Mouse (Mus musculus) heart, adult 18-20 months (tissue): ENCODE measurements at regions not wholly inside any gene's neighbourhood (a gene's known extent, or its start where the extent isn't known, plus 50 kb on each side); places are given as distances from the start of the nearest gene placed in this dataset.

Experiments
- DNase-seq, 2 experiments: peaks; one replicate each; pipeline ENCODE4 v3.0.0; 2021 to 2022; ENCODE audit warnings: mixed read lengths in 1 of 2

DNA sequence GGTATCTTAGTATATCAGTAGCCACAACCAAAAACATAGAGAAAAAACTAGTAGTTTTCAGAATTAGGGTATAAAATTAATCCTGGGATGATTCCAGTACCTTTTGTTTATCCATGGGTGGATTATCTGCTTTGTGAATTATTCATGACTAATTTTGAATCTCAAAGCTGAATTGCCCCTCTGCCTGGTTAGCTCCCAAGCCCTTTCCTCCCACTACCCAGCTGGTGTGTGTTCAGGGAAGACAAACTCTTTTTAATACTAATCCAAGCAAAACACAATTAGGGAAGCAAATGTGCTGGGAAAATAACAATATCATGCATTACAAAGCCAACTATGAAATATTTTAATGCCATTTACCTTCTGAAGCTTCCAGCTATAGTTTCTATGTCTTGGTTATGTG is 347.4 kb downstream of the Gm43517 start:
- no peak for DNase-seq

DNA sequence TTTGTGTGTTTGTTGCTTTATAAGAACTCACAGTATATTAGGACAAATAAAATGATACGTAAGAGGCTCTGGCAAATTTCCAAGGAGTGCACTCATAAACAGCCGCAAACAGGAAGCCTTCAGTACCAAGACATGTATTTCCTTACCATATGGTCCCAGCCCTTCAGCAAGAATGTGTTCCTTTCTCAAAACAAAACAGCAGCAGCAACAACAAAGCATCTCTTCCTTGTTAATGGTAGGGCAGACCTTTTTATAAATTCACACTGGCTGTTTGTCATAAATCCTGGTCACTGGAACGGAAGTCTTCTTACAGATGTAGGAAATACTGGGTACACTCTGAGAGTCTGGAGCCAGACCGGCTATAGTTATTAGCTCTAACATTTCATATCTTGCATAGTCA is 352.1 kb downstream of the Gm43517 start:
- no peak for DNase-seq

DNA sequence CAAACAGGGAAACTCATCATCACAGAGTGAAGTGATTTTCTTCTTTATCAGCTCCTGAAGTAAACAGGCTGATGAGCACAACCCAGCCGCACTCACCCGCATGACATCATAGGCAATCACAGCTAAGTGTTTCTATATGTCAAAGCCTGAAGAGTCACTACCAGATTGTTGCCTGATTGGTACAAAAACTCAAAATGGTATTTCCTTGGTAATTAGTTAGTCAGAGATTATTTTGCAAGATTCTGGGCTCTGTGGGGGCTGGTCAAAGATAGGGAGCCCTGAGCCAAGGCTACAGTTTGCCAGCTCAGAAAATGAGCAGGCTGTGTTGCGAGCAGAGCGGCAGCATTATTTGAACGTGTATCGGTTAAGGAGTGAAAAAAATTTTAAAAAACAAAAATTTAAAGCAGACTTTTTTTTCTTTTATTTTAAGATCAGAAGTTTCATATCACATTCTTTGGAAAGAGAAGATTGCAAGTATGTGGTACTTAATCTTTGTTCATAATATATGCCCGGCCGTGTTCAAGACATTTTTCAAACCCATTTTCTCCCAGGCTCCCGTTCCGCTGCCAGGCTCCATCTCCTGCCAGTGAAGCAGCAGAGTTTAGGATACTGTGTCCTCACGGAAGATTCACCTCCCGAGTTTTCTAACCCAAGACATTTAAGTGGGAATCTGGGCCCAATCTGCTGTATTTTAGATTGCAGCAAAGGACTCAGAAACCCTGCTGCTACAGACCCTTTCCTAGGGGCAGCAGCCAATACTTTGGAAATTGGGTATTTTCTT is 355.2 kb downstream of the Gm43517 start:
- no peak for DNase-seq

DNA sequence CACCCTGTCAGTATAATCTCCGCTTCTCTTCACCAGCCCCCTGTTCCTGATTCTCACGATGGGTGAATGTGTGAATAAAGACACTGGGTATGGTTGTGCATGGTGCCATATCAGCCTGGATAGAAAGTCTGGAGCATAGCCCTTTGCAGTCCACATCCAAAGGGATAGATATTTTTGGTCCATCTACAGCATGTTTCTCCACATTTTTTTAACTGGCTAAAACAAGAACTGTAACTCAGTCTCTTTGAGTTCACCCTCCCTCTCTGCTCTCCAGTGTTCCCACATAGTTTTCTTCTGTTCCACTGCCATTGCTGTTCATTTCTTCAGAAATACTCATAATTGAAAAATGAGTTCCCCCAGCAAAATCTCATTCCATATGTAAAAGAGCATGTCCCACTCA is 358.4 kb downstream of the Gm43517 start:
- no peak for DNase-seq

DNA sequence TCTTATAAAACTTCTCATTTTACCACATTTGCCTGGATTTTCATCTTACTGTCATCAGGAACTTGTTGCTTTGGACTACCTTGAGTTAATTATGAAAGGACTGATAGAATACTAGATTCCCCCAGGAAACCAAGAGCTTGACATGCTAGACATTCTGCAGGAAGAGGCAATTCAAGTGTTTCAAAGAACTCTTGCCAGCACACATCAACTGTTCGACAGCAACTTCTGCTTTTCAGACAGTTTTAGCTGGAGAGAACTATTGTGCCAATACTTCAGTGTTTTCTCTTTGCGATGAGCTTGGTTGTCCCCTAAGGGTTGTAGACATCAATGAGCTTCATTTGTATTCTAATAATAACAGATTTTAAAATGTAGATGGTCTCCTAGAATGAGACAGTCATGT is 362.1 kb downstream of the Gm43517 start:
- DNase-seq: no peak

DNA sequence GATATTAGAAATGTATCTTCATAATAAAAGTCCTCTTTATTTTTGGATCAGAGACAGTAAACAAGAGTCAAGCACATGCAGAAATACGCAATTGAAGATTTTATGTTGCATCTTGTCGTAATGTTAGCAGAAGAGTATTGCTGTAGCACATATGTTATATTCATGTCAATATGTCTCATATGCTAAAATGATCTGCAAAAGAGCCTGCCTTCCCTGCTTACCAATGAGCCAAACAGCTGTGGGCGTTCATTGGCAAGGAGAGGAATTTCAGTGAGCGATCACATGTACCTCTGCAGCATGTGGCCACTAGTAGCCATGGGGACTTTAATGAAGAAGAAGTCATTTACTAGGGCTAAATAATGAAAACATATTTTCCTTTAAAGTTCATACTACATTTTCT is 373.4 kb downstream of the Gm43517 start:
- no peak for DNase-seq

DNA sequence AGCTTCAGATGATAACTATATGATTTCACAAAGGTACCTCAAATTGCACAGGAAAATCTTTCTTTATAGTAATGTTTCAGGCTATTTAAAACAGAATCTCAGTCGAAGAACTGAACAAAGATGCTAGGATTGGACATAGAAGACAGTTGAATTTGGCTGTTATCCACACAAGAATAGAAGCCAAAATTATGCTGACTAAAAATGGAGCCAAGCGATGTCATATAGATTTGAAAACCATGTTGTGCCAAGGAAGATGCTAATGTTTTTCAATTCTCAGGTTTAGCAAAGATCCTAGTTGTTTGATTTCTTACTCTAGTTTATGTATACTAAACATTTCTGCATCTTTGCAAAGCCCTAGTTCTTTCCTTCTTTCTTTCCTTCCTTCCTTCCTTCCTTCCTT is 379.6 kb downstream of the Gm43517 start:
- DNase-seq: no peak

DNA sequence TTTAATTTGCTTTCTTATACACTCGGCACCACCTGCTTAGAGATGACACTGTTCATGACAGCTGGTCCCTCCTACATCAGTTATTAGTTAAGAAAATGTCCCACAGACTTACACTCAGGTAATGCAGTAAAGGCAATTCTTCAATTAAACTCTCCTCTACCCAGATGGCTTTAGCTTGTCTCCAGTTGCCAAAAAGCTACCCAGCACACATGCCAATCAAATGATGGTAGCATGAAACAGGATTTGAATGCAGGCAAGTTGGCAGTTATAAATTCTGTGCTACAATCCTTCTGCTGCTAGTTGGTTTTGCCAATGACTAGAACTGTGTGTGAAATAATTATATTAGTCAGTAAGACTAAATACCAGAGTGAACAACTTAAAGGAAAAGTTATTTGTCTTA is 423.4 kb downstream of the Gm43517 start:
- DNase-seq: no peak

DNA sequence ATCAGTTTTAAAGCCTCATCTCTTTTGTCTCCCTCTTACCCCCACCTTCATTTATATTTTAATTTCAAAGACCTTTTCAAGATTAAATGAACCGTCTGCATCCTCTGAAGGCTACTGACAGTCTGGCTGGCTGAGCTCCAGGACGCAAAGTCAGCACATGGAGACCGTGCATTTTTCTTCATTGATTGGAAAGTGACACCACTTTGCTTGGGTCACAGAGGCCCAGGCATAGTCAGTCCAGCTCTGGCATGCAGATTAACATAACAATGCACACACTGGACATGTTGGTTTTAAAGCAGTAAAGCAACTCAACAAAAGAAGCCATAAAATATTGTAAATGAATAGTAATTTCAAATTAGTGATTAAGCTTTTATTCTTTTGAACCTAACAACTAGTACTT is 429.7 kb downstream of the Gm43517 start:
- DNase-seq: no peak

DNA sequence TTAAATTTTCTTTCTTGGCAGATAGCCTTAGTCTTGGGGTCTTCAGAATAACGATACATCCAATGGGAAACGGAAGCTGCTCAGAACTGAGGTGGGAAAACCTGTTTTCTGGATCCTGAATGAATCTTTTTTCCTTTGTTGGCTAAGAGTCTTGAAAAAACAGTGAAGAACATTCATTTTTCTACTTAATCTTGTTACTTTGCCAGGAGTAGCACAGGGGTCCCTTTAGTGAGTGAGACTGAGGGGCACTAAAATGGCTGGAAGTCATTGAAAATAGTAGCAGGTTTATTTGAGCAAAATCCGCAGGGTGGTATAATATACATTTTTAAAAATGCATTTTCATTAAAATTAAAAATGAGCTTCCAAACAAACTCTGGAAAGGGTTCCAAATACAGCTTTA is 442.8 kb downstream of the Gm43517 start:
- no peak for DNase-seq

DNA sequence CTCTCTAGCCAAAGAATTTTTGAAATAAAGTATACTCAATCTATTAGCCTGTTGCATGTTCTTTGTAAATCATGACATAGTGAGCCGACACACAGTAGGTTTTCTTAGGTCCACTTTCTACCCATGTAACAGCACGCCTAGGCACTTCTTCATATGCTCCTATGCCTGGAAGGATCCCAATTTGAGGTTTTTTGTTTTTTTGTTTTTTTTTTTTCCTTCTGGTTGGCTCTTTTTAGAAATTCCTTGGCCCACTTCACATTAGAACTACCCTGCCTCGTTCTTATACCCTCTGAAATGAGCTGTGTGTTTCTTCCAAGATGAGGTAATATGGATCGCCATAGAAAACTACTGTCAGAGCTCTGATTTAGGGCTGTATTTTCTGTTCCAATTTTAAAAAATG is 443.6 kb downstream of the Gm43517 start:
- no peak for DNase-seq

DNA sequence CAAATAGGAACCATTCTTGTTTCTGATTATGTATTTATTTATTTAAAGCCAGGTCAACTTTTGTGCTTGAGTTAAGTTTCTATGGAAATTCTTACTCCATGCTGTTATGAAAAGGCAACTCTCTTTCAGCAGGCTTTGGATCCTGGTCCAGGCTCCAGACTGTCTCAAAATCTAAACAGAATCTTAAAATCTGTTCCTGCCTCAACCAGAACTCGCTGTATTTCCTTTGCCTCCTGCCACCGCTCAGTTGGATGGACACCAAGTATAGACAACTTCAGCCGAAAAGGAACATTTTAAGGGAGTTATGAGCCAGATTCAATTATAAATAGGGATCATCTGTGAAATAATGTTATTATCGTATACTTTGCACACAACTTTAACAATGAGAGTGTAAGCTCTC is 445.7 kb downstream of the Gm43517 start:
- DNase-seq: no peak

DNA sequence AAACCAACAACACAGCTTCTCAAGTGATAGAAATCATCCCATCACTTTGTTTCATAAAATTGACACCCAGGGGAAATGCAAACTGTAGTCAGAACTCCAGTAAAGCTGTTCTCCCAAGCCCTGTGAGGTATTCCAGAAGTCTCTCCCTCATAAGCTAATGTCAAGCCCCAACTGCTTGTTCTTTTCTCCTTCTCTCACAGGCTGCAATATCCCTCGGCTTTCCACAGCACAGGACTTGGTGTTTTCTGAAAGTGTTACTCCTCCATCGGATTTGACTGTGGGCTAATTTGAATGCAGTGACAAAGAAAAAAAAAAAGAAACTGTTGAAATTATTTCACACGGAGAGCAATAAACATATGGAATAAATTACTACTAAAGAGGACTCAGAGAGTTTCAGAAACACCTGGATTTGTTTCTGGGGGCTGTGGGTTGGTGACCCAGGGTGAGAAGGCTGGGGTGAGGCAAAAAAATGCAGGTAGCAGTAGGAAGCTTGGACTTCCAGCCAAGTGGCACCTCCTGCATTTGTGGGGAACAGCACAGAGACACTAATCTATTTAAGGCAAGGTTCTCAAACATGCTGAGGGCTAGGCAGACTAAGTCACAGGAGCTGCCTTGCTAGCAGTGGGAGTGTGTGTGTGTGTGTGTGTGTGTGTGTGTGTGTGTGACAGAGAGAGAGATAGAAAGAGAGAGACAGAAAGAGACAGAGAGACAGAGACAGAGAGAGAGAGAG is 447.3 kb downstream of the Gm43517 start:
- DNase-seq: no peak

DNA sequence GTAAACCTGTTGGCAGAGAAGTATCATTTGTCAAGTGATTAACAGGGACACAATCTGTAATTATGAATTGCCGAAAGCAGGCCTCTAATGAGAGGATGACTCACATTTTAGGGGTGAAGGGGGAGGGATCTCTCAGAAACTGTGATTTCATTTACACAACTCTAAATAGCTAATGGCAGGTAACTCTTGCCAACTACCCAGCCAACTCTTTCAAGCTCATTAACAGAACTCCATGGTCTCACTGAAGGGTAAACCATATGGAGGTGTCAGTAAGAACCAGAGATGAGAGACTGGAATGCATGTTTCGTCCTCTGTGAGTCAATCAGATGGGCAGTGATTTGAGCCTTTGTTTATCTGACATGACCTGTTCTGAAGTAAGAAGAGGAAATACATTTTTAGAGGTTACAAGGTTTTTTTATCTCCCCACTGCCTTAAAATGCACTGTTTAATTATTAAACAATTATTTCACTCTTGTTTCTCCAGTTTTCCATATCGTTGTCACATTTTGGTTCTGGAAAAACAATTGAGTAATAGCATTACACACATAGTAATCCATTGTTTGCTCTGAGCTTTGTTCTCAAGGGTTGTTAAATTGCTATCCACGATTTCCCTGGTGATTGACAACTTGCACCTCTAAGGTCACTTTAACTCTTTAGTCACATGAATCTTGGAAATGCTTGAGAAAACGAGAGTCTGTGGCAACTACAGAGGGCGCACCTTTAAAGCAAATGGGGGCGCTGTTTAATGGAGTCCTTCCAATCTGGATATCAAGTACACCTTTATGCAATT is 451.5 kb downstream of the Gm43517 start:
- no peak for DNase-seq

DNA sequence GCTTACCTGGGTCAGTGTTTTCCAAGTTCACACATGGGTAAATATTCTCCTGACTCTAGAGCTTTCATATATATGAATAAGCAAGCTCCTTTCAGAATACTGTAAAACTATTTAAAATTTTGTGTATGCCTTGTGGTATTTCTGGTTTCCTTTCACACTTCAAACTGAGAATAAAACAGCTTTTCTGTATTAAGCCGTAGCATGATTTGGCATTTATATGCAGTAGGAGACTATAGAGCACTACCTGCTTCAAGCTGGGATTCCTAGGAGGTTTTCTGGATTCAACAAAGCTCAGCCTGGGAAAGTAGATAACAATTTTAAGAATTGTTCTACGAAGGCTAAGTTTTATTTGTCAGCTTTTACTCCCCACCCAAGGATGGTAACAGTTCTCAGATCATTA is 500.5 kb downstream of the Gm43517 start:
- DNase-seq: no peak

DNA sequence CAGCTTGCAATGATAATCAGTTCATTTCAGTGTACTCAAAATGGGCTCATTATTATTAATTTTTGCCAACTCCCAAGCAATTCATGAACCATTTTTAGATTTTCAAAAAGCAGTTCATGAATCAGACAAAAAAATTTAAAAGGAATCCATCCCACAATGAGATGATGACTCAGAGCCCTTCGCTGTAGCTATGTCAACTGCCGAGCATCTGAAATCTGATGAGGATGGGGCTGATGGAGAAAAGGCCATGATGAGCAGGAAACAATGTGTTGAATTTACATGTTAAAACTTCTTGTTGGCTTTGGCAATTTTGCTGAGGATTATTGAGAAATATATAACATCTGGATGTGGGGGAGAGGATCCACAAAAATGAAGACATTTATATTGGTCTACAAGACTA is 502.3 kb downstream of the Gm43517 start:
- DNase-seq: no peak

DNA sequence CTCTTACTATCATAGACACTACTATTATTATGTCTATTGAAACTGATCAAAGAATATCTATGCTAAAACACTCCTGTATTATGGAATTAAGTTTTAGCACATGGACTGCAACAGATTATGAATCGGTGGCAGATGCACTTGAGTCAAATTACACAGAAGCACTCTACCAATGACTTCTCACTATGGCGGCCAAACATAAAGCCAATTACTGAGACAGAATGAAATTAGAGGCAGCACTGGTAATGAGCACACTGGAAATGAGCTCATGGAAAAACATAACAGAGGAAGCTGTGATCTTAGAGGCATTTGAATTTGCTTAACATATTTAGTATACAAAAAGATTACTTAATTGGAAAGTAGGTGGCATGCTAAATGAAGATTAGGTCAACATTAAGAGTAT is 512.8 kb downstream of the Gm43517 start:
- DNase-seq: no peak

DNA sequence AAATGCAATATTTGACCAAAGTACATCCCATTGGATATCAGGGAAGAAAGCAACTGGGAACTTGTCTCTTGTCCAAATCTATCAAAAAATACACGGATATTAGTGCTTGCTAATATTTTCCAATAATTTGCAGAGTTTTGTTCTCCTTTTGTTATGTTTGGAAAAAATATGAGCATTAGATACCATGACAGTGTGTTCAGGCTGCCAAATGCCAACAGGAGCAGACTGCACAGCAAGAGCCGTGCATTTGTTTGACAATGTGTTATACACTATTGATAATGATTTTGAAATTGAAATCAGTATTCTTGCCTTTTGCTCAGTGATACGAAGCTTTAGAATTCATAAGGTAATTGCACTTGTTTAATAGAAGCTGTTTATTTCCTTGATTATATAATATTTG is 530.7 kb downstream of the Gm43517 start:
- DNase-seq: no peak

DNA sequence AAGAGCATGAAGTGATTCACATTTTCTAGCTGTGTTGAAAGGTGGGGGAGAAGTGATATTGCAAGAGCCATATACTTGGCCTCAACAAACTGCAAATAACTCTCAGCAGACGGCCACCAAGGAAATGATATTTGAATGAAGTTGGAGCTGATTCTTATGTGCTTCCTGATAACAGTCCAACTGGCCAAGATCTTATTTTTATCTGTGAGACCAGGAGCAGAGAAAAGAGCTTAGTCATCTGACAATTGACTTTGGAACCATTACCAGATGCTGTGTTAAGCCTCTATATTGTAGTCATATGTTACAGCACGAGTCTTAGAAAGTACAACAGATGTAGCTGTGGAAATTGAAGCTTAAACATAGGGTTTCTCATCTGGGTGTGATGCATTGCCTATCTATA is 536.6 kb downstream of the Gm43517 start:
- DNase-seq: no peak

DNA sequence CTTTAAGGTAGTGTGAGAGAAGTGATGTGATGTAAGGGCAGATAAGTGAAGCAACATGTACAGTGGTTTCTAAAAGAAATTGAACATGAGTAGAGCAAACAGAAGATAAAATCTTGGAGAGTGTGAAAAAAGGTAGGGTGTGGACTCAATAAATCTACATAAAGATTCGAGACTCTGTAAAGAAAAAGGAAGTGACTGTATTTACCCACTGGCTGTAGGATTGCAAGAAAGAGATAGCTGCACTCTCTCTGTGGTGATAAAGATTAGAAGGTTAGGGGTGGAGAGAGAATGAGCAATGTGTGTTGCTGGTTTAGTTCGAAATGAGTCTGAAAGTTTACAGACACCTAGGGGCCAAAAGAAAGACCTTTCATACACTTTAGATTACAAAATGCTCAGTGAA is 555.8 kb downstream of the Gm43517 start:
- DNase-seq: no peak

DNA sequence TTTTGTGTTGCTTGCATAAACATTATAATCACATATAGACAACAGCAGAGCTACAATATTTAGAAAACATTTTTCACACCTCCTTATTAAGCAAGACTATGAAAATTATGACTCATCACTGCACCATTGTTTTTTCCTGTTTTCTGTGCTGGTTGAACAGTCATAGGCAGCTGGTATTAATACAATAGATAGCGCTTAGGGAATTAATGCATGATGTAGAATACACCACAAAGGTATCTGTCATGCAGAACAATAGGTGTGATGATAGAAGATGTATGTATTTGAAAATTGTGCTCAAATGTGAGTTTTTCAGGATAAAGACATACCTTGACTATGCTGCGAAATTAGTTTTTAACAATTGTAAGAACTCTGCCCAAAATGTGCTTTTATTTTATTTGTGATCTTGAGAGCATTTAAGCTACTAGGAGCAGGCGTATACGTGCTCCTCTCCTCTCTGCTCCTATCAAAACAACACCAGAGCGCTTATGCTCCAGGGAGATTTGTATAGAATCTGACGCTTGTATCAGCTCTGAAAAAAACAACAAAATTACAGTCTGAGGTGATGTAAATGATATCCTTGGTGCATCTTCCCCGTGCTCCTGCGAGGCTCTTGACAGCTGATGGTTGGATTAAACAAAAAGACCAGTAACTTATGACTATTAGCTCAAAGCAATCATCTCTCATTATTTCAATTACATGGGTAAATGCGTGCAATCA is 560.1 kb downstream of the Gm43517 start:
- no peak for DNase-seq

DNA sequence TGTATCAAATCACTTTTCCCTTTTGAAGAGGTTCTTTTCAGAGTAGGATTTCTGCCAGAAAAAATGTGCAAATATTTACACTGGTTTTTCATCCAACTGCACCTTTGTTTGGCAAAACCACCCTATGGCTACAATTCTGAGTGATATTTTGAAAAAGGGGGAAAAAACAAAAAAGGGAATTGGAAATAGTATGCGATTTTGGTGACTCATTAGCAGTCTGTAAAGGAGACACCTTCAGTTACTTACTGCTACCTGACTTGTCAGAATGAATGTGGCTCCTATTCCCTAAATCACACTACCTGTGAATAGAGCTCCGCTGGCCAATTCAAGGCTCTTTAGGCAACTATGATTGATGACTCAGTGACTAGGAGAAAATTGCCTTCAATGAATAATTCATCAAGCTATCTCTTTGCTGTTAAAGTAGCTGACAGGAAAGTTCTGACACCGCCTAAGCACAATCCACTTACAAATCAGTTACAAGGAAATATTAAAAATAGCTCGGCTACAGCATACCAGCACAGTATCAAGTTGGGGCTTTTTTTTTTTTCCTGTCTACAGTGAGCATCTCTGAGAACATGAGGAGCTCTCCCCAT is 560.8 kb downstream of the Gm43517 start:
- no peak for DNase-seq
